In genomic region chr9:99568347-99569070, GRCm38 (mm10) we compare ENCODE assay signal across 8 mouse cellular contexts. TPM values are rescaled to one million over a fixed set of nuclear protein-coding genes. Genes with fewer than 3 reads are reported as not detected.
DNase-seq lines count a peak whose midpoint lies in the region; ATAC-seq lines count a peak whose summit lies in the region.

Gene Armc8 (minus strand): TSS chr9:99568899.

- peak within 1 kb of the TSS; percentile 92 for H3K4me3 ChIP-seq in megakaryocyte, embryonic 14.5 days (replicated peaks)

- H3K9me3 ChIP-seq in megakaryocyte, embryonic 14.5 days, result no peaks in the 10 kb centered on the region

- peak; percentile 95 for ATAC-seq in common myeloid progenitor, adult 5-6 weeks (replicated peaks; ENCODE audit: low read depth, poor library complexity, severe bottlenecking)

- H3K27me3 ChIP-seq in megakaryocyte, embryonic 14.5 days (replicated peaks), result no peaks in the 10 kb centered on the region

- H3K4me1 ChIP-seq in megakaryocyte, embryonic 14.5 days, result peaks cover 37% of the 10 kb centered on the region

- peak; percentile 94 for DNase-seq in ZHBTc4 (ENCODE audit: low read depth, low spot score)
- DNase-seq in gastrocnemius, adult 8-10 months (ENCODE audit: low spot score in 2 of 2), result peak; percentile 90 to 92
- DNase-seq in hindlimb bud, embryonic 11.5 days (ENCODE audit: extremely low spot score, low read depth, low spot score), result peak; percentile 78
- peak; percentile 86 to 87 for DNase-seq in left cerebral cortex, adult 8-10 months (ENCODE audit: low spot score in 2 of 2)
- DNase-seq in right cerebral cortex, postnatal 10 days (ENCODE audit: low spot score in 2 of 2), result peak; percentile 93 to 94
- peak; percentile 90 for DNase-seq in urinary bladder, postnatal 25 days (ENCODE audit: low spot score)

- no peaks in the 10 kb centered on the region for H3K36me3 ChIP-seq in megakaryocyte, embryonic 14.5 days (replicated peaks; ENCODE audit: low read length)

RNA-seq across cellular contexts. Expression of gene Armc8, which starts in this region (rescaled TPM):
- 25.8 and 32.2 TPM in 2 replicates for total RNA-seq in common myeloid progenitor, adult 5-6 weeks (2017)
- total RNA-seq in gastrocnemius, adult 8-10 months (2022), result 10 to 100 TPM; 21.6 to 24.5 (median 22.7) TPM
- total RNA-seq in left cerebral cortex, adult 8-10 months (2022), result 10 to 100 TPM; 55.8 to 61.7 (median 57.5) TPM
- polyA plus RNA-seq in megakaryocyte, embryonic 14.5 days (2012; ENCODE audit: insufficient read depth, low replicate concordance), result 1.1 TPM in 1 of 2 replicates, not detected in the other

Comparison
In these comparisons a context has a peak if more than half of its experiments do, and no peak if none do; other contexts are left out.
1. Peak in every context shown above with its lines: DNase-seq, ATAC-seq and H3K4me3 ChIP-seq.